Mouse (Mus musculus) ovary, postnatal 36 days (tissue): Measurements from ENCODE around the gene Atp2b2.
A peak's percentile ranks its signal among the peaks of the same experiment; 100 is the strongest.

Experiments
- DNase-seq: peaks from one replicate; pipeline ENCODE4 v3.0.0; 2022; ENCODE audit warnings: low spot score, mixed read lengths

Atp2b2 gene

DNA sequence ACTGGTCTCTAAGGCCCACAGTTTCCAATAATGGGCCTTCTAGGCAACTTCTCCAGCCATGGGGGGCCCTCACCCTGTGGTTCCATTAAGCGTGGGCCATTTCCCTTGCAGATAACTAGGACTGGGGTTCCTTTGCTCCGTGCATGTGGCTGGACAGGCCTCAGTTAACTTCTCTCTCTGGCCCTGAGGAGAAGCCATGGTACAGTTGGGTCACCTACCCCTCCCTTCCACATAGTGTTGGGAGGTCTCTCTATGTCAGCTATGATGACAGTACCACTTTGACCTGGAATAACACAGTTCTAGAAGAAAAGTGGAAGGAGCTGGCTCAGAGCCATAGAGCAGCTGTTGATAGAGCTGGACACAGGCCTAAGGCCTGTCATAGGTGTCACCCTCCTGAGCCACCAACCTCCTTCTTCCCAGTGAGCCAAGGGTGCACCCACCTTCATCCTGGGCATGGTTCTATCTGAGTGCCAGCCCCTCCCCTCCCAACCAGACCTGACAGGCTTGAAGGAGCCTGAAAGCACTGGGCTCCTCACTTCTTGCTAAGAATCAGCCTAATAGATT is 185.0 kb downstream of the Atp2b2 start:
- DNase-seq, result no peak

DNA sequence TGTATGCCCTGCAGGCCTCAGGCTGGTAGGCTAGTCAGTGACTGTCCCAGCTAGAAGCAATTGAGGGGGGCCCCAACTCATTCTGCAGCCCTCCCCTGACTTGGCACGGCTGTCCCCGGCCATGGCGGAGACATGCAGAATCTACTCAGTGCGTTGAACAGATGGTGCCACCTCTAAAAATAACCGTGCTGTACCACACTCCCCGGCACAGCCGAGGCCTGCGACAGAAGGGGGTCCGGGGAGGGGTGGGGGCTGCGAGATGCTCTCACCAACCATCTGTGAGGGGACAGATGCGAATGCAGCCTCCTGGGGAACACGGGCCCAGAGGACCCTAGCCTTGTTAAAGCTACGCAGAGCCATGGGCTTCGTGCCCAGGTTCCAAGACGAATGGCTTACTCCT is 185.6 kb downstream of the Atp2b2 start:
- DNase-seq, result no peak

DNA sequence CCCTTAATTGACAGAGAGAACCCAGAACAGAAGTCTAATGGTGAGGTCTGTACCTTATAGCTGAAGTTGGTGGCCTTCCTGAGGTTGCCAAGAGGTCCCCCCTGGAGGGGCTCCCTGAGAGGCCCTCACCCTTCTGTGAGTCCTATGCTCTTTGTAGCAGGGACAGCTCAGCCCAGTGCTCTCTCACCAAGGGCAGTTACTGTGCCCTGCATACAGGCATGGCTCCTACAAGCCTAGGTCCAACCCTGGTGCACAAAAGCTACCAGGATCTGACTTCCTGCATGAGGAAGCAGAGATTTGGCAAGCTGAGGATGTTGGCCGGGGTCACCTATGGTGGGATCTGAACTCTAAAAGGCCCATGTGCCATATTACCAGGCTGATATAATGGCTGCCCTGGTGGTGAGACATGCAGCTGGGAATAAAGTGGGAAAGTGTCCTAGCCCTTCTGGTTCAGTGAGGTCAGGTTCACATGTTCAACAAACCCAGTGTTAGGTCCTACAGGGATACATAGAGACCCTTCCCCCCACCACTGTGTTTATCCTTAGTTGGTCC is 186.2 kb downstream of the Atp2b2 start:
- no peak for DNase-seq

DNA sequence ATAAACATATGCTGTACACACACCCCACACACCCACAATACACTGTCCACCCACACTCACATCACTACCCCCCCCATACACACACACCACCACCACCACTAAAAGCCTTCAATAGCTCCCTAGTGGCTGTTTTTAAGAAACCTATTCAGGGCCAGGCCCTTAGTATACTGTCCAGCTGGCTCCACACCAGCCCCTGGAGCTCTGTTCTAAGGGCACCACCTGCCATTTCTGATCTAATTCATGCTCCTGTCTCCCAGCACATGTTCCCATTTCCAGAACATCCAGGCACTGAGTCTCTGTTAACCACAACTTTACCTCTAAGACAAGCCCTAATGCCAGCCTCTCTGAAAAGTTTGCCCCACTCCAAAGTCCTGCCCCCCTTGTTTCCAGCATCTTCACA is 186.8 kb downstream of the Atp2b2 start:
- DNase-seq, result no peak

DNA sequence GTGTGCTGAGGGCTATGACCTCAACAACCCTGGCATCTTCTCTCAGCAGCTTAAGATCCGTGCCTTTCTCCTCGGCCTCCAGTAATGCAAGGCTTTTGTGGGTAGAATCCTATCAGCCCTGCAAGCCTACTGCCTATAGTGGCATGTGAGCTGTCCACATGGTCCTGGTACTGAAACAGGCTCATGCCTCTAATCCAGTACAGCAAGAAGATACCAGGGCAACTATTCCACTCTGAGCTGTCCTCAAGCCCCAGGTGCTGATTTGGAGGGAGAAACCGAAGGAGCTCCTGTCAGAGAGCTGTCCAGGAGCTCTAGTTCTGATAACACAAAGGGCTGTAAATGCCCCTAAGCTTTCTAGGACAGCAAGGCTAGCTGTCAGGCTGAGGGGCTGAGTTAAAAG is 190.1 kb downstream of the Atp2b2 start:
- DNase-seq, result peak; percentile 75

DNA sequence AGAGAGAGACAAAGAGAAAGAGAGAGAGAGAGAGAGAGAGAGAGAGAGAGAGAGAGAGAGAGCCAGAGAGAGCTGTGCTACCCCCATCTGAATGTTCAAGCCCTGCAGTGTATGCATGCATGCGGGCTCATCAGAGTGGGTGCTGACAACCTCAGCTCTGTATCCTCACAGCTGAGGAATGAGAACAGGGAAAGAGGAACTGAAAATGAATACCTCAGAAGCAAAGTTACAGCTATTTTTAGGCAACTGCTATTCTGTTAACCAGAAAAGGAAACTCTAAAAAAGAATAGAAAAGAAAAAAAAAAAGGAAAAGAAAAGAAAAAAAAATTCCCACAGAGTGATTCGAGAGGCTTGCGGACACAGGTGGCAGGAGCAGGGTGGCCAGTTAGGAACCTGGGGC is 192.6 kb downstream of the Atp2b2 start:
- DNase-seq, result no peak

DNA sequence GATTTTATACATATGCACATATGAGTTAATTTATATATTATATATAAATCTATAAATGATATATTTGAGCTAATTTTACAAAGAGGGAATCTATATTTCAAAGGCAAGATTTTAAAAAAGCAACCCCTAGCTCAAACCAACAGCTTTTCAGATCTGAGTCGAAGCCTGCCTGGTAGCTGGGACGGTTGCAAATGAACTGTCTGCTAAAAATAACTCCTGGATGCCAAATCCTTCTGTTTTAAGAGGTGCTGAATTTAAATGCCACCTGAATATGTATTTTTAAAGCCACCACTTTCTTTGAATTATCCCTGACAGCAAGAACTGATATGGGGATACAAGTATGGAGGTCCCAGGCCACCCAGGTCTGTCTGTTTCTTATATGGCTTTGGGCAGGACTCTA is 193.8 kb downstream of the Atp2b2 start:
- no peak for DNase-seq

DNA sequence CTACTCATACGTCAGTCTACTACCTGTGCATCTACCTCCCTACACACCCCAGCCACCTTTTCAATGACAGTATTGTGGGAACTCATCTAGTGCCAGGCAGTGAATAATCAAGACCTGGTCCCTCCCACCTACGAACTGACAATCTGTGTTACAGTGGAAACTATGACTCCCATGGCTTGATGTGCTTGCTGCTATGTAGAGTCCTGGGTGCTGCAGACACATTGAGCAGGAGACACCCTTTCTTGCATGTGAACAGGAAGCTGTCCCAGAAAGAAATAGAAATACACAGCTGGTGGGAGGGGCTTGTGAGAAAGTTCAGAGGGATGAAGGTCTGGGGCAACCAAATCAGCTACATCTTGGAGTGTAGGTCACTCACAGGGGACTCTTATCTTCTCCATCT is 195.3 kb downstream of the Atp2b2 start:
- DNase-seq, result no peak

DNA sequence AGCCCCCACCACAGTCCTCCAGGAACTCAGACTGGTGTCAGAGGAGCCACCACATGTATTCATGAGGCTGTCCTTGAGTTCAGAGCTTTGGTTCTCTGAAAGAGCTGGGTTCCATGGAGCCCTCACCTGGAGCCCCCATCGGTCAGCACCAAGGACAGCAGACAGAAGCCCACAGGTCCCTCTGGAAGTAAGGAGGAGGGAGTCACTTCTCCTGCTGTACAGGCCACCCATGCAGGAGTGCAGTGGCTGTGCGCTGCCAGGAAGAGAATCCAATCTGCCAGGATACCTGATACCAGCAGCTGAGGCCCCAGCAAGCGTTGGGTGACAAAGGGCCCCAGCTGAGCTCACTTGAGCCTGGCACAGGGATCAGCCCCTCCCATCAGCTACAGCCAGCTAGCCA is 199.2 kb downstream of the Atp2b2 start:
- DNase-seq, result peak; percentile 23

DNA sequence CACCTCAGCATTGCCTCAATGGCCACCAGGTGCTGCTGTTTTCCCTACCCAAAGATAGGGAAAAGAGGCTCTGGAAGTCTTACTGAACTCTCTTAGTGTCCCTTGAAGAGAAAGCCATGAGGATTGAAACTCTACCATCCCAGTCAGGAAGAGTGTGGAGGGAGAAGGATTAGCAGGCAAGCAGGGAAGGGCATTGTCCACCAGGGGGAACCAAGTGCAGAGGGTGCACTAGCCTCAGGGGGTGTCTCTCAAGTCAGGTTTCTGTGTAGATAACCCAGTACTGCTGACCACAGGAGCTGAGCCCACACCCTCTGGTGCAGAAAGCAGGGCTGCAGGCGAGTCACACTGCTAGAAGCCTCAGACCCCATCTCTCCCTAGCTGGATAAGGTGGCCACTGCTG is 203.9 kb downstream of the Atp2b2 start:
- DNase-seq, result no peak

DNA sequence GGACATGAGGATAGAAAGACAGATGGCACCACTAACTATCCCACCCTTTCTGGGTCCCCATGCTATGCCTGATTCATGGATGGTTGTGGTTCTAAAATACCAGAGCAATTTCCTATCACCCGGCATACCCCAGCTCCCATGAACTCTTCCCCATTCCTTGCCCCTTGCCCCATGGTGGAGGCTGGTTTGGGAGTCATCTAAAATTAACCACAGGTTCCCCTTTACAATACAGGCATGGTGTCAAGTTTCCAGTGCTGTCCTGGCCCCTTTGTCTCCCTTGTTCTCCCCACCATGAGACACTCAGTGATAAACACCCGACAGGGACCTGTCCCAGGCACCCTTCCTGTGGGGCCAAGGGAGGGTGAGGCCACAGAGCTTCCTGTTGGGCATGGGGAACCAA is 204.7 kb downstream of the Atp2b2 start:
- DNase-seq, result no peak

DNA sequence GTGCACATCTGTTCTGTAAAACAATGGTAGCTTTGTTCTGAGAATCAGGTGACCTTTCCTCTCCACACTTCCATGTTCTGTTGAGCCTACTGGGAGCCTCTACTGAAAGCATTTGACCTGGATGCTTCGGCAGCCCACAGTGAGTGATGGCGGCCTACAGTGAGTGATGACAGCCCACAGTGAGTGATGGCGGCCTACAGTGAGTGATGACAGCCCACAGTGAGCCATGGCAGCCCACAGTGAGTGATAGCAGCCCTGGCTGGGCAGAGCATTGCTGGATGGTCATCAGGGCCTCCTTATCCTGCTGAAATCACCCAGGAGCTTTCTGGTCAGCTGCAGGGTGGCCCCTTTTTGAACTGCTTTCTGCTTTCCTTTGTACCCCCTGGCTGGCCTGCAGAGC is 205.9 kb downstream of the Atp2b2 start:
- DNase-seq, result no peak

DNA sequence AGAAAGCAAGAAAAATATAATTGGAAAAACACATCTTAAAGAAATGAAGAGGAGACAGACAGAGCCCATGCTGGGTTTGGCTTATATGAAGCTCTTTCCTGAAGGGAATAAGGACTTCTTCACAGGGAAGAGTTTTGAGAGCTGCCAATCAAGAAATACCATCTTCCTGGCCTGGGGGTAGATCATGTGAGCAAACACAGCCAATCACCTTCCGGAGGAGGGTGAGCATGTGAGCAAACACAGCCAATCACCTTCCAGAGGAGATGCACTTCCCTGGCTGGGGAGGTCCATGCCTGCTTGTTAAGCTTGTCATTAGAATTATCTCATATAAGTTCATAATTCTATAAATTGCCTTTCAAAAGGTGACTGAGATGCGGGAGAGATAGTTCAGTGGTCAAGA is 211.9 kb downstream of the Atp2b2 start:
- DNase-seq, result no peak

DNA sequence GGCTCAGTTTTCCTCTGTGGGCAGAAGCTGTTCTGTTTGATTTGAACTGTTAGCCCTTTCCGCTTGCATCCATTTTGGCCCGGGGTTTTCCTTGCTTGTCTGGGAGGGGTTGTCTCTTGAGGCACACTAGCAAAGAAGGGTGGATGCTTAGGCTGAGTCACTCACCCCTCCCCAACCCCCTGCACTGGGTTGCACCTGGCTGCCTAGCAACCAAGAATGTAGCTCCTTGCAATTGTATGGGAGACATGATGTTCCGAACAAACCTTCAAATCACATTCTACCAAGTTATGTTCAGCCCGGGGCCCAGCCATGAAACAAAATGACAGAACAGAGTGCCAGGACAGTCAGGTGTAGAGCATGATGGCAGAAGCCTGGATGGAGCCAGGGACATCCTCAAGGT is 215.1 kb downstream of the Atp2b2 start:
- DNase-seq, result no peak

DNA sequence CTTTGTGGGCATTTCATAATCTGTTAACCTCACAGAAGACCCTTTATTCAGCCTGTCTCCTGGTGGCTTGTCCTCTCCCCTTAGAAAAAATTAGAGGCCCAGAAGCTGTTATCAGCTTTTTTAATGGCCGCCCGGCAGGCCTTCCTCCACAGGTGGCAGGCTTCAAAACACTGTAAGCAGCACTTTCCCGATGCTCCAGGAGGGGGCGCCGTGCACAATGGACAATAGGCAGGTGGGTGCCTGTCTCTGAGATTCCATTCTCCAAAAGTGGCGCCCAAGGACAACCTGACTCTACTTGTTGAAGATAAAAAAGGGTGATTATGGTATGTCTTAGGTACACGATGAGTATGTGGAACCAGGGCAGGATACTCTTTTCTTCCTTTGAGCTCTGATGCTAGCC is 220.0 kb downstream of the Atp2b2 start:
- peak; percentile 28 for DNase-seq

DNA sequence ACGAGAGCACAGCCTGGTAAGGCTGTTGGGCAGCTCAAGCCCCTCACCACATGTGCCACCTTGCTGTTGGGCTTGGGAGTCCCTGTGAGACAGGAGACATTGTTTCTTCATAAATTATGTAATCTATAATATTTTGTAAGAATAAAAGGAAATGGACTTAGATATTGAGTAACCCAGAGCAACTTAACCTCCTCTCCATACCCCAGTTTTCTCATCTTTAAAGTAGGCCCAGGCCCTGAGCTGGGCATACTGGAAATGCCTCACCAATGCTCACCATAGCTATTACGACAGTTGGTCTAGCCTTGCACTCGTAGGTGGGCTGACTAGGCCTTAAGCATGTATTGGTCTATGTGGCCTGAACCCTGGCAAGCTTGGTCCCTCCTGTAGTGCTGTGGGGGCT is 225.7 kb downstream of the Atp2b2 start:
- no peak for DNase-seq

DNA sequence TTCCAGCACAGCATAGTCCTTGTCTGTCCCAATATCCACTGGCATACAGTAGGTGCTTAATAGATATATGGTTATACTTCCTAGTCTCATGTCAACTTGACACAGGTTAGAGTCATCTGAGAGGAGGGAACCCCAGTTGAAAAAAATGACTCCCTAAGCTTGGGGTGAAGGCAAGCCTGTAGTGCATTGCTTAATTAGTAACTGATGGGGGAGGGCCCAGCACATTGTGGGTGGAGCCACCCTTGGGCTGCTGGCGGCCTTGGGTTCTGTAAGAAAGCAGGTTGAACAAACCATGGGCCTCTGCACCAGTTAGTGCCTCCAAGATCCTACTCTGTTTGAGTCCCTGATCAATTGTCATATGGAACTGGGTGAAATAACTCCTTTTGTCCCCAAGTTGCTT is 231.0 kb downstream of the Atp2b2 start:
- no peak for DNase-seq

DNA sequence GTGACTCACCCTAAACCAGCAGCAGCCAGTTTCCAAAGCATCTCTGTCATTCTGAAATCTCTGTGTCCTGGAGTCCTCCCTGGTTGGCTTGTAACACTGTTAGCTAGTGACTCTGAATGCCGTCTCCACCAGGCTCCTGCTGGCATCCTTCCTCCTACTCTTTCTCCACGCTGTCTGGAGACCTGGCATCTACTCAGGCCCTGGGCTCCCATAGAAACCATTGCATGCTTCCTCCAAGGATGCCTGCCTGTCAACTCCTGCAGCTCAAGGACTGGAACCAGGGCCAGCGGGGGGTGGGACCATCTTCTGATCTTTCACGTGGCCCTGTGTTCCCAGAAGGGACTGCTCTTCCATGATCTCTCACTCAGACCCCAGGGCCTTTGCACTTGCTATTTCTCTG is 231.7 kb downstream of the Atp2b2 start:
- DNase-seq, result no peak

DNA sequence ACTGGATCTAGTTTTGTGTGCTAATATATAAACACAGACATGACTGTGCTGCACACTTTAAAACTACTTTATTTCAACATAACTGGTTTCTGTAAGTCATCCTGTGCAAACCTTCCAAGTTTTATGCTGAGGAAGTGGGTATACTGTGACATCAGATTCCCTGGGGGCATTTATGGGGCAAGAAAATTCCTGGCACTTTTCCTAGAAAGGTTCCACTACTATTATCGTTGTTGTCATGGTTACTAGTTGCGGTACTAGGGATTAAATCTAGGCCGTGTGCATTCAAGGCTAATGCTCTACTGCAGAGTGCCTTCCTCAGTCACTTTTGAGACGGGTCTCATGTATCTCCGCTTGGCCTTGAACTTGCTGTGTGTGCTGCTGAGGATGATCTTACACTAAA is 236.2 kb downstream of the Atp2b2 start:
- no peak for DNase-seq

DNA sequence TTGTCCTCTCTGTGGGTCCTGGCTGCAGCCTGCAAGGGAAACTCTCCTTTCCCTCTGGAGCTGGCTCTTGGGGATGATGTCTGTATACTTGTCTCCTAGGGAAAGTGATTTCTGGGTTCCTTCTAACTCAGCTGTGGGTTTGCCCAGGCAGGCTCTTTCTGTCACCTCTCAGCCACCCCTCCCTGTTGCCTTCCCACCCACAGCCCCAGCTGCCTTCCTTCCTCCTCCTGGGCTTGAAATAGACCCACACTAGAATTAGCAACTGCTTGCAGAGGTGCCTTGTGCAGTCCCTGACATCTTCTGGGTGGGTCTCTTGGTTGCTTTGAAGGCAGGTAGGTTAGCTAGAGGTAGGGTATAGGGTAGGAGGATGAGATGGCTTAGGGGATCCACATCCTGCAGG is 241.2 kb downstream of the Atp2b2 start:
- no peak for DNase-seq

DNA sequence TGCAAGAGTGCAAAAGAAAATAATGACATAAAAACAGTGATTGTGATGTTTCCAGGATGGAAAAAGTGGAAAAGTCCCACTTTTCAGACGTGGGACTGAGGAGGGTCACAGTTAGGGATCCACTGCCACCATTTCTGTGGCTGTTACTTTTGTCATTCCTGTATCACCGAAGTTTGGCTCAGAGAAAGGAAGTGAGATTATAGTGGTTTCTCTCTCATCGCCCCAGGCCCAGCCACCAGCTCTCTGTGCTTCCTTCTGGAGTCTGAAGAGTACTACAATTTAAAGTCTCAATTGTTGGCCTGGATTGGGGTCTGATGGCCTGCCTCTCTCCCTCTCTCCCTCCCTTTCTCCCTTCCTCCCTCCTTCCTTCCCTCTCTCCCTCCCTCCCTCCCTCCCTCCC is 242.5 kb downstream of the Atp2b2 start:
- DNase-seq, result no peak

DNA sequence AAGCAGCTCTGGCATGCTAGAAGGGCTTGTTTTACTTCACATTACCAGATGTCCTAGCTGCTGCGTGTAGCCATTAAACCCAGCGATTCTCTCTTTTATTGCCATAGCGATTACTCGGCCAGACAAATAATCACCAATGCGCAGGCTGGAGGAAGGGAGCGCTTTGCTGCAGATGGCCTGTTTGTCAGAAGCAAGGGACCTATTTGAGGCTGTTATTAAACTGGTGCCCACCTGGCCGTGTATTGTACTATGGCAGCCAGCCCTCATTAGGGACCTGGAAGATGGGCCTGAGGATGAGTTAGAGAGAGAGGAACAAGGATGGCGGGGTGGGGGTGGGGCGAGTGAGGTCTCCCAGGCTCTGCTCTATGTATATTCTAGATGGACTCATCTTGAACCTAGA is 243.1 kb downstream of the Atp2b2 start:
- no peak for DNase-seq

DNA sequence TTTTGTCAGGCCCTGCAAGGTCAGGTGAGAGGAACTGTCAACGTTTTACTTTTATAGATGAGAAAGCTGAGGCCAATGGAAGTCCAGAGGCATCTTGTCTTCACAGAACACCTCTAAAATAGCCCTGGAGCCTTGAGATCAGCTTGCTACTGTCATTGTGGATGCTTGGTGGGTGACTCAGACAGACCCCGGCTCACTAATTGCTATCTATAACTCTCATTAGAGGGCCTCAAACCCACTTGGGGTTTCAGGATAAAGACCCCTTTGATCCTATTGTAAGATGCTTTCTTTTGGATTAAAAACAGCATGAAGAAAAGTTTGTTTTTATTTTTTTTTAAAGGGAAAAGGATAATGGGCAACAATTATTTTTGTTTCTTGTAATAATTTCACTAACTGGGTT is 243.5 kb downstream of the Atp2b2 start:
- DNase-seq, result no peak

DNA sequence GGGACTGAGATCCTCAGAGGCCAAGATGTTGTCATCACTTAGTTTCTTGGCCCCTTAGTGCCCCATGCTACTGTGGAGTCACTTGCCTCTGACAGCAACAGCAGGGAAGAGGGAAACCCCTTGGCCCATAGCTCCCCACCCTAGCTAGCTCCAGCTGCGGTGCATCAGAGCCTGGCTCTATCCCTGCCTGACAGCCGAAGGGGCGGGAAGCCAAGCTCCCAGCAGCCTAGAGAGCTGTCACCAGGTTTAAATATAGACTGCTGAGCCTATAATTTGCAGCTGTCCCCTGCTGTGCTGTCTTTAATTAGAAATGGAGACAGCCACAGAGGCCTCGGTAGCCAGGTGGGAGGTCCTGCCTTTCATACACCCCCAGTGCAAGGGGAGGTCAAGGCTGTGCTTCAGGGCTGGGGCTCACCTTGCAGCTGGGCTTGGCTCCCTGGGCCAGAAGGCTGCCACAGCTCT is 247.1 kb downstream of the Atp2b2 start:
- DNase-seq, result no peak

DNA sequence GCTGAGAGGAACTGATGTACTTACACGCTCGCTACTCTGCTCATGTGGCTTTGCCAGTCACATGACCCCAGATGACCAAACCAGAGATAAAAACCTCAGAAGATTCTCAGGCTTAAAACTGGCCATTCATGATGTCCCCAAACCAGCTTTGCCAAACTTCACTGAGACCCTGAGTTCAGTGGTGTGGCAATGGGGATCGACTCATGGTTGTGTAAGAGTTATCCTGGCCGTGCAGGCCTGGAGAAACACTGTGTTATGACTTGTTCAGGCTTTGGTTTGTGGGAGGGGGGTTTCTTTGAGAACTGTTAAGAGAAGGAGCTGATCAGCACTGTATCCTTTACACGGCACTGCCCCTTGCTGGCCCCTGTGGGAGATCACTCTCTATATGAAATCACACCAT is 250.0 kb downstream of the Atp2b2 start:
- no peak for DNase-seq
